Mouse (Mus musculus) liver, postnatal 0 days (tissue): Measurements from ENCODE around the gene H2-Q6.
"Not testable (repeated sequence)": the region's sequence is repeated elsewhere in the genome, so short reads cannot be mapped to it uniquely, and the experiment has no call there.

Source experiments
- CTCF ChIP-seq: sonication (generic); IDR thresholded peaks from 2 replicates; pipeline ENCODE4 v1.5.1; 2016; ENCODE audit warnings: antibody characterized with exemption, low read depth
- EP300 ChIP-seq: IDR thresholded peaks from 2 replicates; pipeline ENCODE4 v1.6.1; 2016; ENCODE audit warnings: antibody characterized with exemption, low read depth, mild to moderate bottlenecking

GRCm38 (mm10) chr17:35458247-35458646, 33.6 kb downstream of the H2-Q6 start:
- TF ChIP-seq CTCF, EP300: not testable (repeated sequence)
